Mouse (Mus musculus) lung, adult 2 months (tissue): ENCODE data around the gene Ttc29. TPM values are rescaled to one million over a fixed set of nuclear protein-coding genes. Genes with fewer than 3 reads are reported as not detected.

Experiments
- DNase-seq: peaks from one replicate; pipeline ENCODE4 v3.0.0; 2022
- H3K4me1 ChIP-seq: fragments of 200-500 bp; 2 replicates; pipeline ENCODE4 v1.6.1; 2011; ENCODE audit warnings: low read length; ENCODE audit not compliant: control insufficient read depth, insufficient read depth
- H3K4me3 ChIP-seq: fragments of 200-500 bp; replicated peaks from 2 replicates; pipeline ENCODE3; 2011; ENCODE audit warnings: low read depth, mild to moderate bottlenecking, control low read depth, low read length; ENCODE audit errors: extremely low read depth
- CTCF ChIP-seq: fragments of 200-500 bp; IDR thresholded peaks from 2 replicates; pipeline ENCODE4 v1.5.1; 2011; ENCODE audit warnings: mild to moderate bottlenecking, low read length, control low read depth; ENCODE audit not compliant: insufficient read depth
- POLR2A ChIP-seq: fragments of 200-500 bp; IDR thresholded peaks from 2 replicates; pipeline ENCODE4 v1.6.1; 2011; ENCODE audit warnings: low read depth, mild to moderate bottlenecking, control low read depth, low read length, borderline replicate concordance; ENCODE audit errors: extremely low read depth
- WGBS: fragments of 180-500 bp; shearing (Covaris S2); methylation state at CpG from one replicate; pipeline ENCODE4 v1.1.7; 2018; 5-methylcytosine and 5-hydroxymethylcytosine counted together
- polyA plus RNA-seq: library from polyadenylated mRNA; depleted of rRNA; stranded (reverse); fragments of >200 nt; gene quantifications from 2 replicates; pipeline ENCODE4 v1.2.3, GENCODE M21; 2012

Gene Ttc29
- polyA plus RNA-seq, 1 experiment = 7.4 TPM

GRCm38 (mm10) chr8:78353902-78354301, 140.8 kb downstream of the Ttc29 start:
- TF ChIP-seq POLR2A (no peak), CTCF (no peak)
- Histone ChIP-seq H3K4me3 (no peak overlapping the region), H3K4me1 (no peaks in the 10 kb centered on the region)
- no peak for DNase-seq
- WGBS = 80% methylated on average over 5 of the region's 5 CpGs

- 91% methylated on average over 5 of the region's 5 CpGs for whole genome bisulfite sequencing
- DNase-seq = no peak
- Histone ChIP-seq H3K4me3 (no peak overlapping the region), H3K4me1 (no peaks in the 10 kb centered on the region)
- TF ChIP-seq CTCF = no peak
- no peak for TF ChIP-seq POLR2A
These were observed 141.7 kb downstream of the Ttc29 start for GRCm38 (mm10) chr8:78354801-78355200.

GRCm38 (mm10) chr8:78390756-78391155, 177.7 kb downstream of the Ttc29 start:
- no peak for TF ChIP-seq CTCF
- no peak for TF ChIP-seq POLR2A
- Histone ChIP-seq H3K4me3 (no peak overlapping the region), H3K4me1 (no peaks in the 10 kb centered on the region)
- DNase-seq = no peak
- 81% methylated on average over 7 of the region's 7 CpGs for WGBS

- TF ChIP-seq POLR2A = no peak
- TF ChIP-seq CTCF = no peak
- Histone ChIP-seq H3K4me1 (no peaks in the 10 kb centered on the region), H3K4me3 (no peak overlapping the region)
- no peak for DNase-seq
- WGBS = 29% methylated on average over 4 of the region's 4 CpGs
These were observed 206.2 kb downstream of the Ttc29 start for GRCm38 (mm10) chr8:78419272-78419671.

GRCm38 (mm10) chr8:78420101-78420503, 207.0 kb downstream of the Ttc29 start:
- DNase-seq = no peak
- no peak overlapping the region for H3K4me3 ChIP-seq
- WGBS = under 1% methylated on average over 19 of the region's 19 CpGs
- H3K4me1 ChIP-seq = no peaks in the 10 kb centered on the region
- no peak for TF ChIP-seq CTCF
- TF ChIP-seq POLR2A = no peak

GRCm38 (mm10) chr8:78423937-78424336, 210.8 kb downstream of the Ttc29 start:
- TF ChIP-seq CTCF (no peak), POLR2A (no peak)
- 0% methylated on average over 1 of the region's 1 CpGs for whole genome bisulfite sequencing
- Histone ChIP-seq H3K4me1 (no peaks in the 10 kb centered on the region), H3K4me3 (no peak overlapping the region)
- DNase-seq = no peak

- Histone ChIP-seq H3K4me1 (no peaks in the 10 kb centered on the region), H3K4me3 (no peak overlapping the region)
- TF ChIP-seq POLR2A (no peak), CTCF (no peak)
- WGBS = 4% methylated on average over 10 of the region's 10 CpGs
- no peak for DNase-seq
These were observed 213.4 kb downstream of the Ttc29 start for GRCm38 (mm10) chr8:78426455-78426854.

GRCm38 (mm10) chr8:78426875-78427768, 214.0 kb downstream of the Ttc29 start:
- H3K4me3 ChIP-seq = no peak overlapping the region
- DNase-seq = no peak
- 3% methylated on average over 32 of the region's 32 CpGs for WGBS
- no peak for TF ChIP-seq CTCF
- no peak for TF ChIP-seq POLR2A
- H3K4me1 ChIP-seq = no peaks in the 10 kb centered on the region

GRCm38 (mm10) chr8:78427769-78428130, 214.7 kb downstream of the Ttc29 start:
- DNase-seq = no peak
- 5% methylated on average over 8 of the region's 8 CpGs for whole genome bisulfite sequencing

GRCm38 (mm10) chr8:78428148-78428547, 215.1 kb downstream of the Ttc29 start:
- H3K4me1 ChIP-seq = no peaks in the 10 kb centered on the region
- TF ChIP-seq POLR2A (no peak), CTCF (no peak)
- H3K4me3 ChIP-seq = no peak overlapping the region
- no peak for DNase-seq
- 9% methylated on average over 11 of the region's 11 CpGs for WGBS

More at GRCm38 (mm10) chr8:78427769-78428130, 214.7 kb downstream of the Ttc29 start:
- H3K4me1 ChIP-seq = no peaks in the 10 kb centered on the region
- H3K4me3 ChIP-seq = no peak overlapping the region
- TF ChIP-seq CTCF (no peak), POLR2A (no peak)
